Mouse (Mus musculus): ENCODE data around the gene Zfp661.
"Not testable (repeated sequence)": the region's sequence is repeated elsewhere in the genome, so short reads cannot be mapped to it uniquely, and the experiment has no call there.

Zfp661 gene

GRCm38 (mm10) chr2:127586694-127587513 is at the start of gene Zfp661, which contains the start of gene Mrps5:
Zfp661 (minus strand) TSS chr2:127587094.
Mrps5 (plus strand) TSS chr2:127587222.
- DNase-seq = peak; percentile 88

DNA sequence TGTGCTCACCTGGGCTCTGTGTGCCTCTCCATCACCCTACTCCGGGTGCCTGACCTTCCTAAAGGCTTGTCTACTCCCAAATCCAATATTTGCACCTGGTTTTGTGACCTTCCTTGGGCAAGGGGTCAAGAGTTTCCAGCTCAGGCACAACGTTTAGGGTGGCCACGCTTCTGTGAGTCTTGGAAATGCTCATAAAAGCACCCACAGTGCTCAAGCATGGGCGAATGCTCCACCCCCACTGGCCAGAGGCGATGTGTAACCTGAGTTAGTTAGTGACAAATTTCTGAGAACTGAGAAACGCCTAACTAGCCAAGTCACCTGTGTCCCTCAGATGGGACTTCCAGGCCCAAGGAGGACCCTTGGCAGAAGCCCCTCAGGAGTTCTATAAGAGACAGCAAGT is 48.7 kb upstream of the Zfp661 start:
- DNase-seq = peak; percentile 90

GRCm38 (mm10) chr2:127632601-127633000 is 45.7 kb upstream of the Zfp661 start:
- no peak for DNase-seq

- no peak for DNase-seq
Measured at GRCm38 (mm10) chr2:127627990-127628570, 41.2 kb upstream of the Zfp661 start.

DNA sequence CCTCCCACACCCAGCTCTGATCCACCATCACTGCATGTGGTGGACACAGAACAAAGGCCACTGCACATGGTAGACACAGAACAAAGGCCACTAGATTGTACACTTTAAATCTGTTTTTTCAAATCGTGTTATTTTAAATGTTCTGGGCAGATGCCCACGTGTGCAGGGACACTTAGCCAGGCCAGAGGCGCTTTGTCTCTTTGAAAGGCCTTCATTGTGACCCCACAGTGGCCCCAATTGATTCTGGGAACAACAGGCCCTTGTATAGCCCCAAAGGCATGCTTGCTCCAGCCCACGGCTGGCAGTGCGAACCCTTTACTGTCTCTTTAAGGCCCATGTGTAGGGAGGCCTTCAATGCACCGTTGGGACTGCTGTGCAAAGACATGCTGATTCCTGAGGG is 40.5 kb upstream of the Zfp661 start:
- DNase-seq = no peak

GRCm38 (mm10) chr2:127625659-127626058 is 38.8 kb upstream of the Zfp661 start:
- peak; percentile 65 for DNase-seq

DNA sequence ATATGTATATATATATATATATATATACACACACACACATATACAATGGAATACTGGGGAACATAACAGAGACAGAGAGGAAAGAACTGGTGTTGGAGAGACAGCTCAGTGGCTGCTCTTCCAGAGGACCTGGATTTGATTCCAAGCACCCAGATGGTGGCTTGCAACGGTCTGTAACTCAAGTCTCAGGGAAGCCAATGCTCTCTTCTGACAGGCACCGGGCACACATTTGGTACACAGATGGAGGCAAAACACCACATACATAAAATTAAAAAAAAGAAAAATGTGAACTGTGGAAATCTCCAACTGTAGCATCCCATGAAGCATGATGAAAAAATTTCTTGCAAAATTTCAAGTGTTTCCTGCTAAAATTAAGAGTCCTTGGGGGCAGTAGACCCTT is 37.9 kb upstream of the Zfp661 start:
- no peak for DNase-seq

GRCm38 (mm10) chr2:127622065-127622464 is 35.2 kb upstream of the Zfp661 start:
- DNase-seq = no peak

GRCm38 (mm10) chr2:127619311-127619710 is 32.4 kb upstream of the Zfp661 start:
- no peak for DNase-seq

GRCm38 (mm10) chr2:127612288-127612687 is 25.4 kb upstream of the Zfp661 start:
- DNase-seq = no peak

- peak; percentile 45 for DNase-seq
Measured at GRCm38 (mm10) chr2:127611386-127611785, 24.5 kb upstream of the Zfp661 start.

GRCm38 (mm10) chr2:127608986-127609385 is 22.1 kb upstream of the Zfp661 start:
- DNase-seq = no peak

DNA sequence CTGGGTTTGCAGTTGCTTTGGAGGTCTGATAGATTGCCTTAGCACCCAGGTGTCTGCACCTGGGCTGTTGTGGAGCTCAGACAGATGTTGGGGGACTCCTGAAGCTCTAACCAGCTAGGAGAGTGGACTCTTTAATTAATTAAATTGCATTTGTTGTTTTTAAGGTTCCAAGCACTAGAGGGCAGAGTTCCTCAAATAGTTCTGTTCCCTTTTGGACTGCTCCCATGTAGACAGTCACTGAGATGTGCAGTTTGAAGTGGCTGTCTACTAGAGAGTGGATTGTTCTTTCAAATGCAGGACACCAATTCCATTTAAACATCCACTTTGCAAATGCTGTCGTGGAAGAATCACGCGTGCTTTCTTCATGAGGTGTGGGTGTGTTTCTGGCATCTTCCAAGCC is 21.3 kb upstream of the Zfp661 start:
- peak; percentile 75 for DNase-seq

DNA sequence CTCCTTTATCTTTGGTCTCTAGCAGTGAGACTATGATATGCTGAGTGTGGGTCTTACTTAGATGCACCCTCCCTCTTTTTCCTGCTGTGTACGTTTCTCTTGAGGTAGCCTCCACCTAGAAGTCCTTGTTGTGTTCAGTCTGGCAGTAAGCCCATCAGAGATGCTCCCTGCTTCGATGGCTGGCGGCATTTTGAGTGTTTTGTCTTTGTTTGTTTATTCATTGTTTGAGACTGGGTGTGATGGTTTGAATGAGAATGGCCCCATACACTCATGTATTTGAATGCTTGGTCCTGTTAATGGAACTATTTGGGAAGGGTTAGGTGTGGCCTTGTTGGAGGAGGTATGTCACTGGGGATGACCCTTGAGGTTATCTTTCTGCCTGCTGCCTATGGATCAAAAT is 18.3 kb upstream of the Zfp661 start:
- DNase-seq = no peak

DNA sequence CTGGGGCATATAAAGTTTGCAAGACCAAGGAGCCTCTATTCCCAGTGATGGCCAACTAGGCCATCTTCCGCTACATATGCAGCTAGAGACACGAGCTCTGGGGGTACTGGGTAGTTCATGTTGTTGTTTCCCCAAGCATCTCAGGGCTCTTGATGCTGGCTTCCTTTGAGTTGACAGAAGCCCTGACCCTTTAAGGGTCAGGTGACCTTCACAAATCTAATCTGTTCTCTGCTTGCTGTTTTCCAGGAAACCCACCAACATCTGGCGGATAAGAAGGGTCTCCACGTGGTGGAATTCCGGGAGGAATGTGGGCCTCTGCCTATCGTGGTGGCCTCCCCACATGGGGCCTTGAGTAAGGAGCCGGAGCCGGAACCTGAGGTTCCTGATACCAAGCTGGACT is 16.5 kb upstream of the Zfp661 start:
- not testable (repeated sequence) for DNase-seq

DNA sequence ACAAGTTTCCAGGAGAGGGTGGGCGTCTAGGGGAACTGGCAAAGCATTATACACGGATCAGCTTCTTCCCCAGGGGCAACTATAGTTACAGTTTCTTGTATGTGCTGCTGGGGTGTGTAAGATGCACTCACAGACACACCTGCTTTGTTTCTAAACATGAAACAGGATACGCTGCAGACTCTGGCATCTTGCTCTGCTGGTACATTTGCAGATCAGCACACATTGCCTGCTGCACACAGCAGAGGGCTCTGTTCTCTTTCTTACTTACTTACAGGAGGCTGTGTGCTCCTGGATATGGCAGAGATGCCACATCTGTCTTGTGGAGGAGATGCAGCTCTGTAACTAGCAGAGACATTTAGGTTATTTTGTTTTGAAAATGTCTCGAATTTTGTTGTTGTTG is 3.9 kb upstream of the Zfp661 start:
- no peak for DNase-seq

DNA sequence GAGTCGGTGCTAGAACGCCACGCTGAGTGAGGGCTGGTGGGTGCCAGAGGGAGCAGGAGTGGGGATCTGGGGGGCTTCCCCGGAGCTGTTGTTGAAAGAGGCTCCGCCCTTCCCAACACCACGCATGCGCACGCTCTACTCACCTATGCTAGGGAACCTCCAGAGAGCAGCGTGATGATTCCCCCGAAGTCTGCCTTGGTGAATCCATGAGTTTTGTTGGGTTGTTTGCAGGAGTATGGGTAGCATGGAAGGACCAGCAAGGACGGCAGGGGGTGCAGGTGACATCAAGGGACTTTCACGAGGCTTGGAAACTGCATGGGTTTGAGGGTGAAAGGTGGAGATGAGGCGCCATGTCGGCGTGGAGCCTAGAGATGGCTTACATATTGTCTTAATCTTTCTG is 3.3 kb upstream of the Zfp661 start:
- DNase-seq = no peak

GRCm38 (mm10) chr2:127588897-127589296 is 2.0 kb upstream of the Zfp661 start:
- no peak for DNase-seq

DNA sequence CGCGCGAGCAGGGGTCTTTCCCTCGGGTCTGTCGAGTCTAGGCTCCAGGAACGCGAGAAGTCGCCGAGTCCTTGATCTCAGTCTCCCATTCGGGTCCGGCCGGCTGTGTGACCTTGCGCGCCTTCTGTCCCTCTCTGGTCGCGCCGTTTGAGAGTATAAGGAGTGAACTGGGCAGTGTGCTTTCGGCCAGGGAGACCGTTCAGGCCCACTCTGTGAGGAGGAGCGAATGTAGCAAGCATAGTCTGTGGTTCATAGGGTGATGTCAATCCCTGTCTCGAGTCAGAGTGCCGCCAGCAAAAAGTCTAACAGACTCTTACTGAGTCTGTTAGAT is 585 bp upstream of the Zfp661 start:
- no peak for DNase-seq

GRCm38 (mm10) chr2:127584436-127584858 is 2.4 kb downstream of the Zfp661 start:
- peak; percentile 97 for DNase-seq

- DNase-seq = no peak
Measured at GRCm38 (mm10) chr2:127573322-127573721, 13.6 kb downstream of the Zfp661 start.

DNA sequence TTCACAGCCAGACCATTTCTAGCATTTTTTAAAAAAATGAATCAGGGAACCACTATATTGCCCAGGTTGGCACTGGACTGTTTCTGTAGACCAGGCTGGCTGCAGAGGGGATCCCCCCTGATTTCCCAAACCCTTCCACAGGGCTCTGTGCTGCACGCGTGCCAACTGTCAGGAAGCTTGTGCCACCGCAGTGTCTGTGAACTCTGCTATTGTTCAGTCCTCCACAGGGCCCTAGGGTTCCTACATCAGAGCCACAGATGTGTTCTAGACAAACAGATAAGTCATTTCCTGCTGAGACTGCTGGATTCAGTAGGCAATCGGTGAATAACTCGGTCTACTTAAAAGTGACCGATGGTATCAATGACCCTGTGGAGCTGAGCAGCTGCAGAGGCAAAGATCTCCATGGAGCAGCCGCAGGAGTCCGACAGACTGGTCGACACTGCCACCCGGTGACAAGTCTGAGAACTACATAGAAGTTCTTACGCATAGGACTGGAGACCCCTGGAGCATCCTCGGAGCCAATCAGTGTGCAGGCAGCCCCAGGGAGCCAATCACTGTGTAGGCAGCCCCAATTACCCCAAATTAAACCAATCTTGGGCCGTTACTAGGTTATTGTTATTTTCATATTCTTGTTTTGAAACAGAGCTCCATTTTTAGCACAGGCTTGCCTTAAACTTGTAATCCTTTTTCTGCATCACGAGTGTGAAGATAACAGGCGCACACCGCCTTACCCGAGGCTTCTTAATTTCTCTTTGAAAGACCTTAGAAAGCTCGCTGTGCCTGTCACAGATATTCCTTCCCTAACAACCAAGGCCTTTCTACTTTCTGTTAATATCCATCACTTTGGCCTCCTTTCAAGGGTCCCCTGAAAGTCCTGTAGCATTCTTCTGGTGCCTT is 27.6 kb downstream of the Zfp661 start:
- peak; percentile 80 for DNase-seq

- DNase-seq = peak; percentile 40
Measured at GRCm38 (mm10) chr2:127551078-127551477, 35.8 kb downstream of the Zfp661 start.

- no peak for DNase-seq
Measured at GRCm38 (mm10) chr2:127550446-127550845, 36.4 kb downstream of the Zfp661 start.

All from kidney, adult 9 months (tissue).